Mouse (Mus musculus) spleen, postnatal 4 days (tissue): ENCODE results near the gene Adgra3.

Source experiments
- DNase-seq, 2 experiments: peaks; one replicate each; pipeline ENCODE4 v3.0.0; 2022; ENCODE audit warnings: low spot score in 2 of 2

The Adgra3 gene

DNA sequence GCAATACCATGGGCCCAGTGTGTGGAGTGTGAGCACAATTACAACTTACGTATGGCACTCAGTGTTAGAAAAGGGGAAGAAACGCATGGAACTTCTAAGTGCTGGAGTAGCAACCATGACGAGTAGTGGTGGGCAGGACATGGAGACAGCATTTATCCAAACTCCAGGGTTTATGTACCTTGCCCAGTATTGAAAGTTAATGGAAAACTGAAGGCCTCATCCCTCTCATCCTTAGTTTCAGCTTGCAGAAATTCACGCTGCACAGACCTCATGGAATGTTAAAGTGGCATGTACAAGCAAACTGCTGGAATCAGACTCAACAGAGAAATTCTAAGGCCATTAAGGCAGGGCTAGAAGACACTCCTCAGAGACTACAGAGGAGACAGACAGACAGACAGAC lies 84.6 kb downstream of the Adgra3 start:
- no peak for DNase-seq

DNA sequence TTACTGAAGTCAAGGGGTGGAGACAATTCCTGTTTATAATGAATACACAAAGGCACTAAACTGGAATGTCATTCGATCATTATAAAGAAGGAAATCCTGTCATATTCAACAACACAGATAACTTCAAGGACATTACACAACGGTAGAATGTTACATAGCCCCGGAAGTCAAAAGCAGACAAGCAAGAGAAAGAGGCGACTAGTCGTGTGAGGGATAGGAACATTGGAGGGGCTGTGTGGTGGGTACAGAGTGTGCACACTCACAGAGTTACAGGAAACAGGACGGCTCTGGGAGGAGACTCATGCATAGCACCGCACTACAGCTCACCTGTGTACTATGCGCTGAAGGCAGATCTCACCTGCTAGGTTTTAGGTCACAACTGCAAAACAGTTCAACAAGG lies 89.1 kb downstream of the Adgra3 start:
- no peak for DNase-seq

DNA sequence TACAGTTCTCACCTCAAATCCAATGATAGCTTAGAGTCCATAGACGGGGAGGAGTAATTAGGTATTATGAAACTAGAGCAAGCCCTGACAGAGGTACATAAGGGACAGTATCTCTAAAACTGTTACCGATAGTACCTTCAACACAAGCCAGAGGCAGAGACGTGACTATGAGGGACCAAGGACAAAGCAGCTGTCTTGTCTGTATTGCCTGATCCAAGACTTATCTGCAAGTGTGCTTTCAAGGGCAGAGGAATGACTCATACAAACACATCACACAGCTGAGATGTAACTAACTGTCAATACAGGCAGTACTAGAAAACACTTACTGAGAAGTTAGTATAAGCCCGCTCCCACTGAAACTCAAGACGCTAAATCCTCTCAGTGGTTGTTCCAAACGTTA lies 91.1 kb downstream of the Adgra3 start:
- DNase-seq: no peak

DNA sequence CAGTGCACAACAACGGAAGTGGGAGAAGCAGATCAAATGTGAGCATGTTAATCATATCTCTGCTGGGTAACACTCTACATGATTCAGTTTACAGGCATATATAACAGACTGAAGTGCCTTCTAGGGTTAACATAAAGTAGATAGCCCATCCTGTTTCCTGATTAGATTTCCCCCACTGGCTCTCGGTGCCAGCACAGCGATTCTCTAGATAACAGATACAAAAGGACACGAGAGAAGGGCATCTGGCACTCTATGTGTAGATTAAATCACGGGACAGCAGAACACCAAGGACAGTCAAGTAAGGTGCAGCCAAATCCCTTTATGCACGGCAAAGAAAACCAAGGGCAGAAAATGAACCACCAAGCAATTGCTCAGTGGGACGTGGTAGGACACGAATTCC lies 93.0 kb downstream of the Adgra3 start:
- DNase-seq: no peak

DNA sequence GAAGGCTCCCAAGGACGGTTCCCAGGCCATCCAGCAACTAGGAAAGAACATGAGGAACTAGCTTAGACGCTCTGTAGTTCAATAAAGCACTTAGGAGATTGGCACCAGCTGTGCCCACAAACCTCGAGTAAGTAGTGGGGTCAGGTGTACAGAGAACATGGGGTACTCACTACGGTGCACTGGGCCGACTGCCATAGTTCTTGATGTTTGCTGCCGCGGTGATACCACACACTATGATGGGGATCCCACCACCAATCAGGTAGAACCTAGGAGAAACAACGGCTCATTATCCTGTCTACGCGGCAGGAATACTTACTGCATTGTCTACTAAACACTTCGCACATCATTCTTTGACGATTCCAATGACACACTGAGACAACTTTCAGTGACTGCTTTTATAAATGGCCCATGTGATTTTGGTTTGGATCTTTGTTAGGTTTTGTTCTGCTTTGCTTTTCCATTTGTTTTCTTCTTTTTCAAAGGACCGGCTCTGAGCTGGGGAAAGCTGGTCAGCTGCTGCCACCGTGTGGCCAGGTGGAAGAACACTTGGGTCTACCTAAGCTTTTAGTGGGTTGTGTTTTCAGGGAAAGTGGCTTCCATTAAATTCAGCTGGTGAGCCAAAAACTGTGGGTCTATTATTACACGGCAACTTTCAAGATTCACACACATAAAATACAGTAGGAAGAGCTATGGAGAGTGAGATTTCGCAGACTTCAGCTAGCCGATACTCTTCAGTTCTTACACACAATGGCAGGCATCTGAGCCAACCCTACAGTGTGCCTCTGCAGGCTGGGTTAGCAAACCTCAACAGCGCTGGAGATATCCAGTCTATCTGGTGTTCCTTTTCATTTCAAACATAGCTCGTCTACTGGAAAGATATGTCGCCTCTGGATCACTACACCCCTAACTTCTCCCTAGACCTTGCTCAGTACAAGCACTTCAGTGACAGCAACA lies 97.1 kb downstream of the Adgra3 start:
- peak in 1 of 2 experiments; percentile 37 for DNase-seq

DNA sequence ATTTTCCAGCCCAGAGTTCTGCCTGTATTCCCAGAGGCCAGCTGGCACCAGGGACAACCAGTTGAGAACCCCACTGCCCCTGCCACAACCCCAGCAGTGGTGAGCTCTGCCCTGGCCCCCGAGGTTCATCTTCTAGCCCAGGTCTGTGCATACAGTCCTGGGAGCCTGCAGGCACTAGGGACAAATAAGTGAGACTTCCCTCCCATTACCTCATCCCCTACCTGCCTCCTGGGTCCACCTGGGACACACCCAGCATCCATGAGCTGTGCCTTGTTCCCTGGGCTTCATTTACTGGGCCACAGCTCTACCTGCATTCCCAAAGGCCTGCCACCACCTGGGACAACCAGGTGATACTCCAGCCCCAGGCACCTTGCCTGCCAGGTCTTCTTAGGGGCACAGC lies 122.5 kb downstream of the Adgra3 start:
- no peak for DNase-seq

DNA sequence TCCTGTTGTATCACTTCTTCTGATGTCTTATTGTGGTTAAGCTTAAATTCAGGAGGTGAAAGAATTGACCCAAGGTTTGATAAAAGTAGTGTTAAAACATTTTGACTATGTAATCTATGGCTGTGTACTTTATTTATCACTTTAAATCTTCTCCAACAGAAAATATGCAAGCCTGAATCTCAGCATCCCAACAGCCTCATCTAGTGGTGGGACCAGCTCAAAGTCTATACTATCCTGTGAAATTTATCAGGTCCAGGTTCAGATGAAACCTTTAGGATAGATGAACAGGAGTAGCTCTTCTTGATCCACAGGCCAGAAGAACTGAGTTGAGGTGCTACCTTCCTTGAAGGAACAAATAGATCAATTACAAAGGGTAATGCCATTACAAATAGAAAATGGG lies 134.1 kb downstream of the Adgra3 start:
- no peak for DNase-seq

DNA sequence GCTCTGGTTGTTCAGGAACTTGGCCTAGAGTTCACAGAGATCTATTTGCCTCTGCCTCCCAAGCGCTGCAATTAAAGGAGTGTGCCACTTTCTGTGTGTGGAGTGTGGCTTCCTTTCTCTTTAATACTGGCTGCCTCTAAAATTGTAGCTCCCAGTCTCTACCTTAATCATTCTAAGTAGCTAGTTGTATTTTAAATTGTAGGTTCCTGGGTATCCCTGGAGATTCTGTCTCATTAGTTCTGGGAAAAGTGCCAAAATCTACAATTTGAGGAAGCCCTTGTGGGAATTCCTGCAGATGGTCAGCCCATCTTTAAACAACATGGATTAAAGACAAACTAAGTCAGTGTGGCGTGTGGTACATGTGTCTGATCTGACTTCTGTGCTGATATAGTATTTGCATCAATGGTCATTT lies 143.1 kb downstream of the Adgra3 start:
- no peak for DNase-seq
